Mouse (Mus musculus) brain, adult 2 months (tissue): ENCODE results near the gene Nptn.

Source experiments
- DNase-seq: peaks from one replicate; pipeline ENCODE4 v3.0.0; 2011; ENCODE audit warnings: low read depth, low spot score

Gene Nptn

DNA sequence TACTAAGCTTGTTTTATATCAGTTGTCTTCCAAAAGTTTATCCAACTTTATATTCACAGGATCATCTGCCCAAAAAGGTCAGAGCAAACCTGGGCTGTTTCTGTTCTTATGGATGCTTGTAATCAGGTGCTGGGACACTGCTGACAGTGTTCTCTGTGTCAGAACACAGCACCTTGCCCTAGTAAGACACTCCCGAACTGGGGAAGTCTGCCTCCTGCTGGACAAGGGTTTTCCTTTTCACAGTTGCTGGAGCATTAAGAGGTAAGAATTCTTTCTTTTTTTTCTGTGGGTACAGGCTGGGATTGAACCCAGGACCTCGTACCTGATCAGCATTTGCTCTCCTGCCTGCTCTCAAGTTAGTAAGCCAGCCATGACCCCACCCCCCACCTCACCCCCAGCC lies 74.4 kb downstream of the Nptn start:
- DNase-seq: peak; percentile 50

DNA sequence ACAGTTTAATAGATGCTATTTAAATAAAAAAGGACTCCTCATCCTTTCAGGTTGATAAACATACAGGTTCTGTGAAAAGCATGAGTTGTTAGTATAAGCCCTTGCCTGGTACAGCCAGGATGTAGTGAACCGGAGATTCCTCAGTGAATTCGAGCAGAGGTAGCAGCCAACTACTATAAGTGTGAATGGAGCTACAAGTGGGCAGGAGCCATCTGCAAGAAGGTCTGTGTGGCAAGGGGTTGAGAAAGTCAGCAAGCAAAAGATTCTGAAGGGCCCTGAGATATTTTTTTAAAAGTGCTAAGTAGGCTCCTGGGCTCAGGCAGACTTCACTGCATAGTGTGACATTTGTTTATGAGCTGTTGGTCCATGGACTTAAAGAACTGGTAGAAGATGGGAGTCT lies 74.8 kb downstream of the Nptn start:
- DNase-seq: no peak

DNA sequence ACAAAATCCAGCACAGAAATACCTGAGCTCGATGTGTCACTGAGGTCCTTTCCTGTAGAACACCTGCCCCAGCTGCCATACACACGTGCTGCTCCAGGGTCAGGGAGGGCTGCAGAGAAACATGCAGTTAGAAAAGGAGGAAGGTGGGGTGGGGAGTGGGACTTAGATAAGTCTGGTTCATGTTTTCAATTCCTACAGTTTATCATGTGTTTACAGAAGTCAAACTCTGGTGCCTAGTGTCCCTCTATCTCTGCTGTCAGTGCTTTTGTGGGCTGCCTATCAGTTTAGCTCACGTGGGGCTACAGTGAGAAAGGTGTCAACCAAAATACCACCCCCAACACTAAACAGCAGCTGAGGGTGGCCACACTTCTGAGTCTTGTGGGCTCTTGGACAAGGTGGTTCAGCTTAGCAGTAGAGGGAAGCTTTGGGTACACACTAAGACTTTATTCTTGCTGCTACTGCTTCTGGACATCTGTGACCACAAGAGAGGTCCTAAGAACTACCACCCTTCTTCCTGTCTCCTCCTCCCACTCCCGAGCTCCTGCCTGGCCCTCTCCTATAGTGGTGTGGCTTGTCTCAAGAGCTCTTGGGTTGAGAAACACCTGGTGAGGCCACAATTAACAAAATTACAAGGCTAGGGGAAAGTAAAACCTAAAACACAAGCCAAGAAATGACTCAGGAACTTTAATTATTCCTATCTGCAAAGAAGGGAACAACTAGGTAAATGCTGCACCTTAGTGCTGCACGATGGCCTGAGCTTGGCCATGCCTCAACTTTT lies 75.9 kb downstream of the Nptn start:
- DNase-seq: no peak

DNA sequence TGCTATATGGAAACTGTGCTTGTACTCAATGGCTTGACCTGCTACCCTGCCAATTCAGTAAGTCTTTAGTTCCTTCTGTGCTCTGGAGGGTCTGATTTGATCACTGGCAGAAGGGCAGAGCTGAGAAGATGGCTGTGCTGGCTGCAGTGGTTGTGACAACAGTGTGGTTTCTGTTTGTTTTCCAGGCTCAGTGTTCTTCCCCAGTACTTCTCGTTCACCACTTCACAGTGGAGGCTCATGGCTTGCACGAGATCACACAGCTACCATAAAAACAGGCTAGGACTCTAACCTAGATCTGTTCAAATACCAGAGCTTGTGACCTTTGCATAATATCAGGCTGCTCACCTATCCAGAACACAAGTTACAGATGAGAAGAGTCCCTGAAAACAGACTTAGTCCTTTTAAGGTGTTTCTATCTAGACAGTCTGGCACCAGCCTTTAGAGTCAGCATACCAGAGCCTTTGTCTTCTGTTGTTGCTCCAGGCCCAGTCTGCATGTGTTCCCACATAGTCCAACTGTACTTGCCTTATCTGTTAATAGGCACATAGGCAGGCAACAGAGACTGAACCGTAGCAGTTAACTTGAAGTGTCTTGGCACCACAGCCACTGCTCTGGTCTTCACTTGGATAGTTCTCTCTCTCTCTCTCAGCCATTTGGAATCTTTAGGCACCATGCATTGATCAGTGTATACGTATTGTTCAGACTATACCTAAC lies 76.7 kb downstream of the Nptn start:
- DNase-seq: no peak

DNA sequence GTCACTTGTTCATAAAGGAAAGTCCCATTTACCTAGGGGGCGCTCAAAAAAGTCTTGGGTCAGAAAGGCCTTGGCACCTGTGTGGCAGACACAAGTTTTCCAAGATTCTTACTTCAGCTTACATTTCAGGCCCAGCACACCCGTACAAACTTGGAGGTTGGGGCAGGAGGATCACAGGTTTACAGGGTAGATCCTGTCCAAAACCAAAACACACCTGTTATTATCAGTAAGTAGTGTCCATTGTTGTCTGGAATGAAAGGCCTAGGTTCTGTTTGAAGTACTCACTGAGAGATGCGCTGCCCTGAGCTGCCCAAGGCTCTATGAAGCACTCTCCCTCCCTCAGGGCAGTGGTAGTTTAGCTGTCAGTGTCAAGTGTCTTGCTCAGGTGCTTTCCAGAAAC lies 77.3 kb downstream of the Nptn start:
- DNase-seq: no peak

DNA sequence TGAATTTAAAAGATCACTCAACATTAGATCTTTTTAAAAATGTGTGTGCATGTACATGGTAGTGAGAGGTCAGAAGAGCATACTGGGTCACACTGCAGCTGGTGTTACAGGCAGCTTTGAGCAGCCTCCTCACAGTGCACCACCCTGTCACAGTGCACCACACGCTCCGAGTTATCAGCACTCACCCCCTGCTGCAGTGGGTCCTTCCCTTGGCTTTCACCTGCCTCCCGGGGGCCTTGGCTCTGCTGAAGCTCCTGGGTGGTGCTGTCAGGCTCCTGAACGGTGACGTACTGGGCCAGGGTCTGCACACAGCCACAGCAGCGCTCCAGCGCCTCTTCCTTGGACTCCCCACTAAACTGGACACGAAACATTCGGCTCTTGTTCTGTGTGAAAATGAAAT lies 77.9 kb downstream of the Nptn start:
- no peak for DNase-seq

DNA sequence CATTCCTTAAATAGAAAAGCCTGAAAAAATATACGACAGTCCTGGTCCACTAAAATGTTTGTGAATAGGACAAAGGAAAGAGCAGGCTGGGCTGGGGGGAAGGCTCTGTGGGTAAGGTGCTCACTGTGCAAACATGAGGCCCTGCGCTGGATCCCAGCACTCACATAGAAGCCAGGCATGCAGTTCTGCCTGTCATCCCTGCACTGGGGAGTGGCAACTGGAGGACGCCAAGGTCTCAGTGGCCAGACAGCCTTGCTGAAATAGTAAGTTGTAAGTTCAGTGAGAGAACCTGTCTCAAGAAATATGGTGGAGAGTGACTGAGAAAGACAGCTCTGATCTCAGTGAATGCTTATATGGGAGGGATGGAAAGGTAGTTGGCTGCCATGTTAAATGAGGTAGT lies 78.6 kb downstream of the Nptn start:
- no peak for DNase-seq

DNA sequence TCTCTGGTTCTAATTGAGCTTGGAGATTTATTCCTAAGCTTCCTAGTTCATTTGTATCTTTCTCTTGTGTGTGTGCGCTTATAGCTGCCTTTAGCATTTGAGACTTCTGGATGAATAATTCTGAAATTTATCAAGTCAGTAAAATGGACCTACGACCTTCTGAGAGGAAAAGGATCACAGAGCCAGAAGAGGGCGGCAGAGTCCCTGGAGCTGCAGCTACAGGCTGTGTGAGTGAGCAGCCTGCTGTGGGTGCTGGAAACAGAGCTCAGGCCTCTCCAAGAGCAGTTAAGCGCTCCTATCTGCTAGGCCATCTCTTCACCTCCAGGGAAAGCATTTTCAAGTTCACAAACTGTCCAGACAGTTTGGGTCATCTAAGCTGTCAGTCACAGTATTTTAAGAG lies 80.0 kb downstream of the Nptn start:
- DNase-seq: no peak

DNA sequence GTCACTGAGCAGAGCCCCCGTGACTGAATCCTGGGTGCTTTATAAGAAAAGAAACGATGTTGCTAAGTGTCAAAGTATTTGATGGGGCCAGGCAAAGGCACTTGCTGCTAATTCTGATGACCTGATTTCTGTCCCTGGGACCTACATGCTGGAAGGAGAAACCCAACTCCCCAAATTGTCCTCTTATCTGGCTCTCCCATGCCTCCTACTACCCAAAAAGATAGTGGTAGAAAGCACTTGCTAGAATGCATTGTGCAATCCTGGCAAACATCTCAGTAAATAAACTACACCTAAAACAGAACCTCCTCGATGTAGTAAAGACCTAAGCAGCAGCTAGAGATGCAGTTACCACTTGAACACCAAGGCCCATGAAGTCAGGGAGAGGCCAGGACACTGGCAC lies 80.8 kb downstream of the Nptn start:
- DNase-seq: no peak

DNA sequence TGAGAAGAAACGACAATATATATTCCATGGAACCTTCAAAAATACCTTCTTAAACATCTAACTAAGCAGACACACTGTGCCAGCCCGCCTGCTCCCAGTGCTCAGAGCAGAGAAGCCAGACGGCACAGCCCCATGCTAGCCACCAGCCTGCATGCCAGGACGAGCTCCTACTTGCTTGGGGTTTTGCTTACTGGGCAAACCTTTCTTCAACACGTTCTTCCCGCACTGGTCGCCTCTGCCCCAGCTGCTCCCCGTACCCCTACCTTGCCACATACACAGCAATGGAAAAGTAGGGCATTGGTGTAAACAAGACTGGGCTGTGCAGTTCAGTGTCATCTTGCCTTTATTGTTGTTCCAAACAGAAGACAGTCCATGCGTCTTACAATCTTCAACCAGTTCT lies 83.5 kb downstream of the Nptn start:
- DNase-seq: no peak

DNA sequence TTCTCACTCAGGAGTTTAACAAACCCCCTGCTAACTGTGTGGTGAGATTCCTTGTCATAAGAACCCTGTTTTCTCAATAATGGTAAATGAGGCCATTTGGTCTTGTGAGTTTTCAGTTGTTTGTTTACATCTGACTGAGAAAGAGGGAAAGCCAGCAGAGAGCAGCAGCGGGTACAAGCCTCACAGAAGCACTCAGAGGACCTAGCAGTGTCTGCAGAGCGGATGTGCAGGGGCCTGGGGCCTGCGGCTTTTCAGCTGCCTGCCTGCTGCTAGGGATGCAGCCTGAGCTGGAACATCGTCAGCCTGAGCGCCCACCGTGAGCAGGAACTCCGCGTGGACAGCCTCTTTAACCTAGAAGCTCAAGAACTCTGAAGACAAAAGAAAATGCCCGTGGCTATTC lies 84.2 kb downstream of the Nptn start:
- peak; percentile 24 for DNase-seq

DNA sequence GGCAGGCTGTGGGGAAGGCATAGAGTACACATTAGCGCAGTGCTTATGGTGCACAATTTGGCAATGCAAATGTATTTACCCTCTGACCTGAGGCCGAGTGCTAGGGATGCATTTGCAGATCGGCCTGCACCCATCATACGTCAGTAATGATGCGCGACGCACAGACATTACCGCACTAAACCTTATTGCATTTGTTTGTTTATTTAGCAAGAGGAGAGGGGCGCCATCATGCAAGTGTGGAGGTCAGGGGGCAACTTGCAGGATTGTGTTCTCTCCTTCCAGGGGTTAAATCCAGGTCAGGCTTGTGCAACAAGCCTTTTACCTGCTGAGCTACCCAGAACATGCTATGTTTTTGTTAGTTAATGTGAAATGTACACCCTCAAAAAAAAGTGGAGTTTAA lies 85.2 kb downstream of the Nptn start:
- no peak for DNase-seq

DNA sequence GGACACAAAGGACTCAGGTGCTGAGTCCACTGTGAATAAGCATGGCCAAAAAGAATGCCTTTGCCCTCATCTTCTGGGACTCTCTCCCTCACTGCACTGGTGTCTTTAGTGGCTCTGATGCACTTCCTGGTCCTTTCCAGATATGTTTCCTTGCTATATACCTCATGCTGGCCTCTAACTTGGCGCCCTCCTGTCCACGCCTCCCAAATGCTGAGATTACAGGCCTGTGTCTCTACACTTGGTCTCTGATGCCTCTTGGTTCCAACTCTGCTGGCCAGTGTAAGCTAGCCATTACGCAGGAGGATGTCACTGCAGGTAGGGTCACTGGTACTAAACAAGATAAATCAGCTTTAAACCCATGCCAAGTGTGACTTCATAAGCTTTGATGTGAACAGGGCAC lies 86.1 kb downstream of the Nptn start:
- DNase-seq: no peak

DNA sequence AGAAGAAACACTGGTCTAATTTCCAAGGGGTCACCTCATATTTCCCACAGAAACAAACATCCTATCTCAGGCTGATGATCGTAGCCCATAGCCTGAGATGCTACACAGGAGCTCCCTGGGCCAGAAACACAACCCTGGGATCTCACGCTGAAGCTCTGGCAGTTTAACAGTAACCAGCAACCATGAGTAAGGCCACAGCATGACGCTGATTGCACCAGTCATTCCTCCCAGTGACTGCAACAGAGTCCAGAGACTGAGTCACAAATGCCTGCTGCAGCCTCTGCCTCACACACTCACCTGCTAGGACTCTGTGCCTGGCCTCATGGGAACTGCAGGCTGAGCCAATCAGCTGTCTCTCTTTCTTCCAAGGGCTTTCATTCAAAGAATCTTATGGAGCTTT lies 87.0 kb downstream of the Nptn start:
- peak; percentile 78 for DNase-seq

DNA sequence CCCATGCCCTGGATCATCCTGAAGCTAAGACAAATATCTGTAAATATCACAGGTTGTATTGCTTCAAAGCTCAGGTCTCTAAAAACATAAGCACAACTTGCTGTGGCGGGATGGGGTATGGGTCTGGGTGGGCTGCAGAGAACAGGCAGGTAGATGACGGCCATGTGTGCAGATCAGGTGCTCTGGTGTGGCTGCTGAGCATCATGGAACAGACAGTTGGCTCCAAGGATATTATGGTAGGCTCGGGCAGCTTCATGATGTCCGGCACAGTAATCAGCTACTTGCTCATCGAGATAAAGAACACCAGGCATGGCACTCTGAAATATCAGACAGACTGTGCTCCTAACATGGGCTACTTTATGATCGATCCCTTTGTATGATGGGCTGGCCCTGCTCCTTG lies 87.8 kb downstream of the Nptn start:
- no peak for DNase-seq

DNA sequence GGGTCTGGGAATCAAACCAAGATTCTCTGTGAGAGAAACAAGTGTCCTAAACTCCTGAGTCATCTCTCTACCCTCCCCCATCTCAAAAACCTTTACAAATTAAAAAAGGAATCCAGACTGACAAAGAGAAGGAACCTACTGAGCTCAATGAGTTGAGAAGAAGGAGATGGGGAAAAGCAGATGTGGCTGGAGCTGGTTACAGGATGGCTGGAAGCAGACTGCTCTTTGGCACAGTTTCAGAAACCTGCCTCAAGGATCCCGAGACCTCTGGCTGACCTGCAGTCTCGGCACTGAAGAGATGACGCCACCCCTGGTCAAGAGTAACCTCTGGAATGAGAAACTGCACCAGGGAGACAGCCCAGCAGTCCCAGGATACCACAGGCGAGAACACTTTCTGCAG lies 90.4 kb downstream of the Nptn start:
- DNase-seq: no peak

DNA sequence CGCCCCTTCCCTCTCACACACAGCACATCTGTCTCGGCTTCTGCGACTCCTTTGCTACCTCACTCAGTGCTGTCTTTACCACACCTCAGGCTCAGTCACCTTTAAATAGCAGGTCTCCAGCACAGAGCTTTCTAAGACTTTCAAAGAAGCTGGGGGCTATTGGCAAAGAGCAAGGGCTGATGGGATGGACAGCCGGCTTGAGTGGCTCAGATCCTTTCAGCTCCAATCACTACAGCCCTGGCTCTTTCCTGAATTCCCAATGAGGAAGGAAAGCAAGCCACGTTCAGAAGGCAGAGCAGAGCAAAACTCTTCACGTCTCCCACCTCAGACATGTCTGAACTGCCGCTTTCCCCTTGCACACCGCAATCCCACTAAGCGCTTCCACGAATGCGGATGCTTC lies 92.7 kb downstream of the Nptn start:
- no peak for DNase-seq

DNA sequence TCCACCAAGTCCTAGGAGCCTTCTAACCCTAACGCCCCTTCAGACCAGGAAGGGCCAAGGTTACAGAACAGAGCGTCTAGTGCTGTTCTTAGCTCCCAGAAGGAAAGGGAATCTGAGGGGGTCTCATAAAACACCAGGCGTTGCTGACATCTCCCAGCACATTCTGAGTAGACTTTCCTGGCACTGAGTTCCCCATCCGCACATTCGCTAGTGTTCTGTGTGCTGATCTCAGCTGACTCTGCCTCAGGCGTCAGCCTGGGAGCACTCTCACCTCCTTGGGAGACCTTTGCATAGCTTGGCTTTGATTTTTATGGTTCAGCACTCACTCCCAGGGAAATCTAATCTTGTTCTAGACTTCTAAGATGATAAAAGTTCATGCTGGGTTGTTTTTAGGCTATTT lies 93.3 kb downstream of the Nptn start:
- DNase-seq: no peak

DNA sequence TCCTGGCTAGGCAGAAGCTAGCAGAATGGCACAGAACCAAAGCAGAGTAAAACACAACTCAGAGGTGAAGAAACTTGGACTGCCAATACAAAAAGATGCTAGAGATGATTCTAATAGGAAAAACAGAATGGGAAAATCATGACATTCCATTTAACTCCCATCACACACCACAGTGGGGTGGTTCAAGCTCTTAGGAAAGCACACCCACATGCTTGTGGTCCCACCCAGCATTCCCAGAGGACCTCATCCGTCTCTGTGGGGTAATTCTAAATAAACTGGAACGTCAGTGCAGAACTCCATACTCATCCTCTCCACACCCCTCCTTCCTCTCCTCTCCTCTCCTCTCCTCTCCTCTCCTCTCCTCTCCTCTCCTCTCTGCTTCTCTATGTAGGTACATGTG lies 99.4 kb downstream of the Nptn start:
- no peak for DNase-seq

DNA sequence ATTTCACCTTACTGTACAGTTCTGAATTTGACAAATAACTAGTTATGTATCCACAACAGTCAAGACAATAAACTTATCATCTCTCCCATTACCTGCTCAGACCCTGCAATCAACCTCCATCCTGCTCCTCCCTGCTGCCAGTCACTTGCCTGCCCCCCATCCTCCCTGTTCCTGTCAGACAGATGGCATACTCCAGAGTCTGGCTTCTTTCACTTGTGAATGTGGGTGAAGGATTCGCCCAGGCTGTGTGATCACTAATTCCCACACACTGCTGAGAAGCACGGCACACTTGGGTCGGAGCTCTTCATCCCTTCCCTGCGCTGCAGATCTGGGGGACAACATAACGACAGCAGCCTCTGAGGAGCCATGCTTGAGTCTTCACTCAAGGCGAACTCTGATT lies 100.1 kb downstream of the Nptn start:
- DNase-seq: peak; percentile 67

DNA sequence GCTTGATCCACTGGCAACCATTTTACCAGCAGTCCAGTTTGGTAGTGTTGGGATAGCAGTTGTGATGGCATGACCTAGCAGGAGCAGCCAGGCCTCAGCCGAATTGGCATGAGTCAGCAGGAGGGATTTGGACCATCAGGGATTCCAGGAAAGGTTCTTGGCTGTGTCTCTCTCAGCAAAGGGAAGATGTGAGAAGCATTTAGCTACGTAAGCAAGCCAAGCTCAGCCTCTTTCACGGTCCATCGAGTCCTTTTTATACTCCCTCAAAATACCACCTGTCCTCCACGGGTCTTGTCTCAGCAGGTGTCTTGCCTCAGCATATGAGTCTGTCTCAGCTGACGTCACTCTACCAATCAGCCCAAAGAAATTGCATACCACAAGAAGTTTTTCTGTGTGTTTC lies 101.3 kb downstream of the Nptn start:
- DNase-seq: peak; percentile 48

DNA sequence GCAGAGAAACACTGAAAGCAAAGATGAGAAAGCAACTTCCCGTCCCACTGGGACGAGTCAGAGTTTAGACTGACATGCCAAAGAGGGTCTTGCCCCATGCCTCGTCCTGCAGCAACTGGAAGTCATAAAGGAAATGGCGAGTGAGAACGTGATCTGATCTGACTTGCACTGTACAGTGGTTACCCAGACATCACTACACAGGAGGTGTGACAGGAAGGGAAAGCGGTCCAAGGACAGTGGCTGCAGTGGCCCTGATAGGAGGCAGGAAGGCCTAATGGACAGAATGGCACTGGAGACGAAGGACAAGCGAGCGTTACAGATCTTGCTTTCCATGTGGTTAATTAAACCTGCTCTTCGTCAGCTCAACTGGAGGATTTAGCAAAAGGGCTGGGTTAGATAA lies 103.2 kb downstream of the Nptn start:
- no peak for DNase-seq

DNA sequence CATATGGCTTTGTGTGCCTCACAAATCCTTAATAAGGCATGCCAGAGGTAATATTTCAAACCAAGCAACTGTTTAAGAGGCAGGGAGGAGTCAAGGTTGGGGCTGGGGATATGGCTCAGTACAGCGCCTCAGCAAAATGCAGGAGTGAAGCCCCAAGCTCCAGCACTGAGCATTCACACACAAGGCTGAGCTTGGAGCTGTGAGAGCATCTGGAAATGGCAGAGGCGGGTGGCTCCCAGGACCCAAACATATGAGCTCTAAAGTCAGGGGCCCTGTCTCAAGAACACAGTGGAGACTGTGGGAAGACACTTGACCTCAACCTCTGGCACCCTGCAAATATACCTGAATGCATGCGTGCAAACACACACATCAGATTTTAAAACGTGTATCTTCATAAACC lies 106.0 kb downstream of the Nptn start:
- DNase-seq: no peak

DNA sequence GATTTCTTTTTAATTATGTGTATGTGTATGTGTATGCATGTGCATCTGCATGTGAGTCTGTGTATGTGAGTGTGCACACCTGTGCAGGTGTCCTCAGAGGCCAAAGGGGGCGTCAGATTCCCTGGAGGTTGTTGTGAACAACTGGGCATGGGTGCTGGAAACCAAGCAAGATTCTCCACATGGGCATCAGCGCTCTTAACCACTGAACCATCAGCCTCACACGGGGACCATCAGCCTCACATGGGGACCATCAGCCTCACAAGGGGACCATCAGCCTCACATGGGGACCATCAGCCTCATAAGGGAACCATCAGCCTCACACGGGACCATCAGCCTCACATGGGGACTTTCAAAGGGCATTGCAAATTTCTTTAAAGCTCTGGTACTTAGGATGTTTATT lies 108.7 kb downstream of the Nptn start:
- no peak for DNase-seq
